Mouse (Mus musculus) liver, embryonic 11.5 days (tissue): ENCODE data around the gene Kctd2. TPM values are rescaled to one million over a fixed set of nuclear protein-coding genes. Genes with fewer than 3 reads are reported as not detected.
A peak's percentile ranks its signal among the peaks of the same experiment; 100 is the strongest.
"Not testable (repeated sequence)": the region's sequence is repeated elsewhere in the genome, so short reads cannot be mapped to it uniquely, and the experiment has no call there.

Source experiments
- ATAC-seq: fragments of 200-750 bp; cut with Nextera tagmentation; replicated peaks from 2 replicates; pipeline ENCODE4 v1.8.0; 2017; ENCODE audit warnings: moderate number of reproducible peaks, mild to moderate bottlenecking, moderate TSS enrichment, moderate library complexity; ENCODE audit not compliant: low FRiP score
- DNase-seq: peaks from one replicate; pipeline ENCODE4 v3.0.0-alpha.2; 2017; ENCODE audit warnings: low spot score
- H3K27ac ChIP-seq: fragments of 300-500 bp; sonication (generic); 2 replicates; pipeline ENCODE4 v1.5.1; 2014; ENCODE audit warnings: mild to moderate bottlenecking, low read depth, low read length, control low read depth
- H3K27me3 ChIP-seq: fragments of 300-500 bp; sonication (generic); replicated peaks from 2 replicates; pipeline ENCODE4 v1.6.1; 2014; ENCODE audit warnings: low read length, mixed read lengths; ENCODE audit not compliant: control insufficient read depth, insufficient read depth
- H3K36me3 ChIP-seq: fragments of 300-500 bp; sonication (generic); 2 replicates; pipeline ENCODE4 v1.6.1; 2014; ENCODE audit warnings: mild to moderate bottlenecking, low read length, moderate library complexity, mixed read lengths; ENCODE audit not compliant: control insufficient read depth, insufficient read depth
- H3K4me1 ChIP-seq: fragments of 300-500 bp; sonication (generic); replicated peaks from 2 replicates; pipeline ENCODE4 v1.6.1; 2014; ENCODE audit warnings: low read length, mixed read lengths; ENCODE audit not compliant: control insufficient read depth, insufficient read depth
- H3K4me2 ChIP-seq: fragments of 300-500 bp; sonication (generic); 2 replicates; pipeline ENCODE4 v1.6.1; 2014; ENCODE audit warnings: mild to moderate bottlenecking, control low read depth, moderate library complexity
- H3K4me3 ChIP-seq: fragments of 300-500 bp; sonication (generic); 2 replicates; pipeline ENCODE4 v1.5.1; 2014; ENCODE audit warnings: low read depth, low read length, control low read depth
- H3K9ac ChIP-seq: fragments of 300-500 bp; sonication (generic); 2 replicates; pipeline ENCODE4 v1.6.1; 2014; ENCODE audit warnings: low read depth, low read length, control low read depth
- H3K9me3 ChIP-seq: fragments of 300-500 bp; sonication (generic); 2 replicates; pipeline ENCODE4 v1.6.1; 2016; ENCODE audit warnings: low read length, inconsistent platforms, mixed read lengths; ENCODE audit not compliant: control insufficient read depth
- WGBS: fragments of 180-500 bp; shearing (Covaris S2); extraction: QIAGEN DNeasy Blood & Tissue Kit; methylation state at CpG from one replicate; pipeline ENCODE4 v1.1.7; 2014; 5-methylcytosine and 5-hydroxymethylcytosine counted together
- microRNA-seq: library from miRNA; unstranded; fragments of <30 nt; microRNA quantifications from one replicate; pipeline ENCODE4, GENCODE M21; 2017; ENCODE audit warnings: borderline number of aligned reads
- polyA plus RNA-seq: library from polyadenylated mRNA; unstranded; fragments of >200 nt; fragmentation: Nextera tagmentation; extraction: Ambion mirVana; gene quantifications from 2 replicates; pipeline ENCODE4 v1.2.1, GENCODE M21; 2014

Gene Kctd2
- polyA plus RNA-seq, 1 experiment from 2014 or later = 8.4 TPM

DNA sequence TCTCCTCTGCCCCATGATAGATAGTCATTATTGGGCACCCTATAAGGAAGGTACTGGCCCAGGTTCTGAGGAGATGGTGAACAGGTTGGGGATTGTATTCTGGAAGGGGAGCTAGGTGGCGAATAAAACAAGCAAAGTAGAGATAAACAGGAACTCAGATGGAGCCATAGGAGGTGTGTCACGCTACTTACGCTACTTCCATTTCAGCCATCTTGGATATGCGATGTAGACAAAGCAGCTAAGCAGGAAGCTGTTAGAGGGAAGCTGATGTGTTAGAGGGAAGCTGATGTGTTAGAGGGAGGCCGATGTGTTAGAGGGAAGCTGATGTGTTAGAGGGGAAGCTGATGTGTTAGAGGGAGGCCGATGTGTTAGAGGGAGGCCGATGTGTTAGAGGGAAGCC is 57.5 kb downstream of the Kctd2 start:
- WGBS = 64% methylated on average over 7 of the region's 7 CpGs
- H3K9me3 ChIP-seq, ATAC-seq, H3K27ac ChIP-seq, H3K27me3 ChIP-seq, DNase-seq, H3K9ac ChIP-seq, H3K36me3 ChIP-seq: not testable (repeated sequence)
- Histone ChIP-seq H3K4me3 (peak overlapping the region; percentile 1; the same call in 1 of the 2 replicates), H3K4me2 (peak overlapping the region; percentile 75; the same call in 1 of the 2 replicates), H3K4me1 (peaks cover 15% of the 10 kb centered on the region)

DNA sequence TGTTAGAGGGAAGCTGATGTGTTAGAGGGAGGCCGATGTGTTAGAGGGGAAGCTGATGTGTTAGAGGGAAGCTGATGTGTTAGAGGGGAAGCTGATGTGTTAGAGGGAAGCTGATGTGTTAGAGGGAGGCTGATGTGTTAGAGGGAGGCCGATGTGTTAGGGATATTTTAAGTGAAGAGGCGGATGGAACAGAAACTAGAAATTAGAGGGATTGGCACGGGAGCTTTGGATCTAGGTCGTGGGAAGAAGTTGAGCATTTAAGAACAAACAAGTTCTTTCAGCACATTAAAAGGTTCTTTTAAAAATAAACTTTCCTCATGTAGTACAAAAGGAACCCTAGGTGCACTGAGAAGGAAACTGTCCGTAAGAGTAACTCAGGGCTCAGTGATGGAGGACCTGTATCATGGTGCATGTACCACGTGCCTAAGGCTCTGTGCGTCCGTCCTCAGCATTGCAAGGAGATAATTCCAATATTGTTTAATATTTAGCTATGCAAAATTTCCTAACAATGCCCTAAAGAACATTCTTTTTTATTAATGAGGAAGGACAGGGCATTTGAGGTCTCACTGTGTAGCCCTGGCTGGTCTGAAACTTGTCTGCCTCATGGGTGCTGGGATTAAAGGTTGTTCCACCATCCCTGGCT is 58.5 kb downstream of the Kctd2 start:
- Histone ChIP-seq H3K27ac (no peak overlapping the region), H3K9me3 (no peaks in the 10 kb centered on the region), H3K27me3 (no peaks in the 10 kb centered on the region), H3K4me3 (no peak overlapping the region), H3K4me2 (no peak overlapping the region), H3K4me1 (peaks cover 15% of the 10 kb centered on the region), H3K36me3 (no peaks in the 10 kb centered on the region), H3K9ac (no peak overlapping the region)
- DNase-seq = no peak
- 79% methylated on average over 9 of the region's 9 CpGs for whole genome bisulfite sequencing
- ATAC-seq = no peak

Small RNA genes within 50 kb of the gene (microRNA-seq; reads per million reads assigned to microRNA genes)
- 2.1 reads per million for gene Mir3968

Other genes starting within 250 kb of the Kctd2 start
- gene Tmem104, start 232.6 kb upstream of the Kctd2 start, polyA plus RNA-seq = 10.8 and 13.1 TPM in 2 replicates
- gene Nat9, start 232.3 kb upstream of the Kctd2 start, polyA plus RNA-seq = 17.0 and 20.1 TPM in 2 replicates
- 0.75 and 0.89 TPM in 2 replicates for gene Grin2c, start 152.9 kb upstream of the Kctd2 start, polyA plus RNA-seq
- gene Fdxr, start 143.1 kb upstream of the Kctd2 start, polyA plus RNA-seq = 25.0 and 25.7 TPM in 2 replicates
- 3.2 and 3.4 TPM in 2 replicates for gene Fads6, start 122.5 kb upstream of the Kctd2 start, polyA plus RNA-seq
- gene Otop2, start 113.0 kb upstream of the Kctd2 start, polyA plus RNA-seq = not detected in 2 replicates
- gene Ush1g, start 98.1 kb upstream of the Kctd2 start, polyA plus RNA-seq = 0.52 and 0.64 TPM in 2 replicates
- gene Otop3, start 85.4 kb upstream of the Kctd2 start, polyA plus RNA-seq = not detected in 2 replicates
- 2.2 and 3.4 TPM in 2 replicates for gene Hid1, start 52.4 kb upstream of the Kctd2 start, polyA plus RNA-seq
- gene Cdr2l, start 38.2 kb upstream of the Kctd2 start, polyA plus RNA-seq = 6.2 and 6.9 TPM in 2 replicates
- 165 TPM in 2 replicates for gene Mrpl58, start 16.4 kb upstream of the Kctd2 start, polyA plus RNA-seq
- gene Atp5h, start 166 bp upstream of the Kctd2 start, polyA plus RNA-seq = 835 and 884 TPM in 2 replicates
- 0.18 and 0.27 TPM in 2 replicates for gene Trim80, start 20.4 kb downstream of the Kctd2 start, polyA plus RNA-seq
- gene Slc16a5, start 42.3 kb downstream of the Kctd2 start, polyA plus RNA-seq = not detected in 2 replicates
- gene Armc7, start 55.5 kb downstream of the Kctd2 start, polyA plus RNA-seq = 5.7 and 6.0 TPM in 2 replicates
- gene Nt5c, start 71.7 kb downstream of the Kctd2 start, polyA plus RNA-seq = 96.8 and 105 TPM in 2 replicates
- 435 and 437 TPM in 2 replicates for gene Jpt1, start 94.3 kb downstream of the Kctd2 start, polyA plus RNA-seq
- 874 and 889 TPM in 2 replicates for gene Sumo2, start 116.1 kb downstream of the Kctd2 start, polyA plus RNA-seq
- gene Nup85, start 144.3 kb downstream of the Kctd2 start, polyA plus RNA-seq = 277 and 296 TPM in 2 replicates
- gene Mrps7, start 183.8 kb downstream of the Kctd2 start, polyA plus RNA-seq = 121 and 125 TPM in 2 replicates
- gene Gga3, start 183.9 kb downstream of the Kctd2 start, polyA plus RNA-seq = 23.6 and 27.4 TPM in 2 replicates
- 39.0 and 41.4 TPM in 2 replicates for gene Mif4gd, start 192.8 kb downstream of the Kctd2 start, polyA plus RNA-seq
- gene Slc25a19, start 208.2 kb downstream of the Kctd2 start, polyA plus RNA-seq = 30.2 and 30.9 TPM in 2 replicates